Mouse (Mus musculus): ENCODE data around the gene Slc35b1. TPM values are rescaled to one million over a fixed set of nuclear protein-coding genes. Genes with fewer than 3 reads are reported as not detected.

Gene Slc35b1
- polyA plus RNA-seq (2015; fragmentation: Nextera tagmentation; extraction: Ambion mirVana) = 130 and 144 TPM in 2 replicates

GRCm38 (mm10) chr11:95384319-95384972 is at the start of gene Slc35b1:
Gene Slc35b1, plus strand, starts transcription at chr11:95384692.
- H3K9ac ChIP-seq (ENCODE audit: low read depth, low read length) = peak within 1 kb of the TSS; percentile 85
- no peaks in the 10 kb centered on the region for H3K9me3 ChIP-seq (ENCODE audit: control insufficient read depth)
- peak within 1 kb of the TSS; percentile 87 for H3K4me3 ChIP-seq (ENCODE audit: low read depth, low read length)
- TF ChIP-seq CTCF (IDR thresholded peaks at IDR 0.05; ENCODE audit: low read depth) = peak; percentile 94
- peaks cover 29% of the 10 kb centered on the region for H3K36me3 ChIP-seq (ENCODE audit: control insufficient read depth, insufficient read depth)
- ATAC-seq = peak; percentile 94
- peak within 1 kb of the TSS; percentile 29 for H3K27ac ChIP-seq (ENCODE audit: low read depth, low read length)
- under 1% methylated on average over 42 of the region's 42 CpGs for WGBS
- peak within 1 kb of the TSS; percentile 68 for H3K4me2 ChIP-seq (replicated peaks; ENCODE audit: low read depth)
- H3K4me1 ChIP-seq (replicated peaks; ENCODE audit: control insufficient read depth, insufficient read depth, low read length) = no peaks in the 10 kb centered on the region
- no peaks in the 10 kb centered on the region for H3K27me3 ChIP-seq (replicated peaks; ENCODE audit: control insufficient read depth, insufficient read depth, low read length)

- 0 out of 2 replicates have a peak within 1 kb of the TSS, but pooled peaks have one; percentile 3 for H3K27ac ChIP-seq (ENCODE audit: low read depth, low read length)
- H3K27me3 ChIP-seq (replicated peaks; ENCODE audit: control insufficient read depth, insufficient read depth, low read length) = no peaks in the 10 kb centered on the region
- TF ChIP-seq CTCF (IDR thresholded peaks at IDR 0.05; ENCODE audit: low read depth) = no peak; the same call in 1 of the 2 replicates
- H3K4me3 ChIP-seq (ENCODE audit: low read depth, low read length) = peak within 1 kb of the TSS; percentile 77
- no peaks in the 10 kb centered on the region for H3K36me3 ChIP-seq (ENCODE audit: control insufficient read depth, insufficient read depth)
- WGBS = under 1% methylated on average over 27 of the region's 27 CpGs
- H3K9ac ChIP-seq (ENCODE audit: low read depth, low read length) = peak within 1 kb of the TSS; percentile 72
- ATAC-seq = peak; percentile 93
- H3K4me2 ChIP-seq (replicated peaks; ENCODE audit: low read depth) = peak within 1 kb of the TSS; percentile 91
- H3K9me3 ChIP-seq (ENCODE audit: control insufficient read depth) = no peaks in the 10 kb centered on the region
- peaks cover 12% of the 10 kb centered on the region; the same call in 1 of the 2 replicates for H3K4me1 ChIP-seq (replicated peaks; ENCODE audit: control insufficient read depth, insufficient read depth, low read length)
Measured at GRCm38 (mm10) chr11:95336568-95337128, 47.8 kb upstream of the Slc35b1 start, which contains the start of gene Fam117a. Gene Fam117a, plus strand, starts transcription at chr11:95337018.

GRCm38 (mm10) chr11:95337129-95337813 is 47.2 kb upstream of the Slc35b1 start:
- no peak for TF ChIP-seq CTCF (IDR thresholded peaks at IDR 0.05; ENCODE audit: low read depth)
- Histone ChIP-seq H3K9me3 (ENCODE audit: control insufficient read depth) (no peaks in the 10 kb centered on the region), H3K9ac (ENCODE audit: low read depth, low read length) (peak overlapping the region; percentile 72), H3K27ac (ENCODE audit: low read depth, low read length) (0 out of 2 replicates have a peak overlapping the region, but pooled peaks have one; percentile 3), H3K36me3 (ENCODE audit: control insufficient read depth, insufficient read depth) (no peaks in the 10 kb centered on the region), H3K4me1 (replicated peaks; ENCODE audit: control insufficient read depth, insufficient read depth, low read length) (peaks cover 12% of the 10 kb centered on the region; the same call in 1 of the 2 replicates), H3K27me3 (replicated peaks; ENCODE audit: control insufficient read depth, insufficient read depth, low read length) (no peaks in the 10 kb centered on the region), H3K4me2 (replicated peaks; ENCODE audit: low read depth) (peak overlapping the region; percentile 91), H3K4me3 (ENCODE audit: low read depth, low read length) (peak overlapping the region; percentile 77)
- WGBS = under 1% methylated on average over 50 of the region's 50 CpGs
- ATAC-seq = peak; percentile 33; the same call in 1 of the 2 replicates

- no peak for ATAC-seq
- Histone ChIP-seq H3K9me3 (ENCODE audit: control insufficient read depth) (no peaks in the 10 kb centered on the region), H3K36me3 (ENCODE audit: control insufficient read depth, insufficient read depth) (no peaks in the 10 kb centered on the region), H3K27ac (ENCODE audit: low read depth, low read length) (no peak overlapping the region), H3K4me2 (replicated peaks; ENCODE audit: low read depth) (peak overlapping the region; percentile 91), H3K4me1 (replicated peaks; ENCODE audit: control insufficient read depth, insufficient read depth, low read length) (peaks cover 12% of the 10 kb centered on the region; the same call in 1 of the 2 replicates), H3K9ac (ENCODE audit: low read depth, low read length) (no peak overlapping the region), H3K4me3 (ENCODE audit: low read depth, low read length) (peak overlapping the region; percentile 77), H3K27me3 (replicated peaks; ENCODE audit: control insufficient read depth, insufficient read depth, low read length) (no peaks in the 10 kb centered on the region)
- WGBS = 19% methylated on average over 9 of the region's 9 CpGs
- no peak for TF ChIP-seq CTCF (IDR thresholded peaks at IDR 0.05; ENCODE audit: low read depth)
Measured at GRCm38 (mm10) chr11:95337846-95338342, 46.6 kb upstream of the Slc35b1 start.

GRCm38 (mm10) chr11:95339471-95340021 is 44.9 kb upstream of the Slc35b1 start:
- no peaks in the 10 kb centered on the region for H3K27me3 ChIP-seq (replicated peaks; ENCODE audit: control insufficient read depth, insufficient read depth, low read length)
- H3K9me3 ChIP-seq (ENCODE audit: control insufficient read depth) = no peaks in the 10 kb centered on the region
- H3K36me3 ChIP-seq (ENCODE audit: control insufficient read depth, insufficient read depth) = no peaks in the 10 kb centered on the region
- no peak overlapping the region for H3K4me3 ChIP-seq (ENCODE audit: low read depth, low read length)
- TF ChIP-seq CTCF (IDR thresholded peaks at IDR 0.05; ENCODE audit: low read depth) = no peak
- no peak for ATAC-seq
- no peak overlapping the region for H3K27ac ChIP-seq (ENCODE audit: low read depth, low read length)
- peaks cover 12% of the 10 kb centered on the region; the same call in 1 of the 2 replicates for H3K4me1 ChIP-seq (replicated peaks; ENCODE audit: control insufficient read depth, insufficient read depth, low read length)
- no peak overlapping the region for H3K9ac ChIP-seq (ENCODE audit: low read depth, low read length)
- peak overlapping the region; percentile 35; the same call in 1 of the 2 replicates for H3K4me2 ChIP-seq (replicated peaks; ENCODE audit: low read depth)
- WGBS = 23% methylated on average over 14 of the region's 14 CpGs

Measured in intestine, postnatal 0 days (tissue).